Mouse (Mus musculus) MEL (cell line): Measurements from ENCODE around the gene Erich6. TPM values are rescaled to one million over a fixed set of nuclear protein-coding genes. Genes with fewer than 3 reads are reported as not detected.

Experiments
- DNase-seq: peaks from one replicate; pipeline ENCODE4 v3.0.0; 2011; ENCODE audit warnings: low read depth, low spot score
- H3K27ac ChIP-seq: 2 replicates; pipeline ENCODE4 v1.5.1; 2012; ENCODE audit warnings: low read depth, mild to moderate bottlenecking, control low read depth, low read length, moderate library complexity; ENCODE audit not compliant: control insufficient read depth
- H3K27me3 ChIP-seq, 2 experiments: fragments of 150-350 bp in 1 of 2; sonication (generic) in 1 of 2; 2 replicates each; pipeline ENCODE4 v1.6.1; 2012; ENCODE audit warnings: low read length in 2 of 2, mild to moderate bottlenecking in 2 of 2, improper control_type of control experiment in 1 of 2, moderate library complexity in 1 of 2; ENCODE audit not compliant: insufficient read depth in 2 of 2, control insufficient read depth in 1 of 2
- H3K36me3 ChIP-seq, 2 experiments: 2 replicates each; pipeline ENCODE4 v1.6.1; 2012 to 2014; ENCODE audit warnings: low read length in 2 of 2, improper control_type of control experiment in 1 of 2, inconsistent platforms in 1 of 2, mild to moderate bottlenecking in 1 of 2; ENCODE audit not compliant: insufficient read depth in 2 of 2, control insufficient read depth in 1 of 2
- H3K4me1 ChIP-seq, 2 experiments: fragments of 150-350 bp in 1 of 2; sonication (generic) in 1 of 2; 2 replicates each; pipeline ENCODE4 v1.6.1; 2012; ENCODE audit warnings: low read length in 2 of 2, improper control_type of control experiment in 1 of 2, mild to moderate bottlenecking in 1 of 2; ENCODE audit not compliant: insufficient read depth in 2 of 2, control insufficient read depth in 1 of 2
- H3K4me3 ChIP-seq, 2 experiments: fragments of 150-350 bp in 1 of 2; sonication (generic) in 1 of 2; 2 replicates each; pipeline ENCODE4 v1.5.1; 2012; ENCODE audit warnings: low read depth in 2 of 2, low read length in 2 of 2, mild to moderate bottlenecking in 2 of 2, moderate library complexity in 2 of 2, control low read depth in 1 of 2, improper control_type of control experiment in 1 of 2; ENCODE audit not compliant: control insufficient read depth in 1 of 2, insufficient read depth in 1 of 2
- H3K79me2 ChIP-seq: 2 replicates; pipeline ENCODE4 v1.6.1; 2012; ENCODE audit warnings: mild to moderate bottlenecking, low read length, moderate library complexity; ENCODE audit not compliant: control insufficient read depth, poor library complexity, insufficient read depth
- H3K9ac ChIP-seq: 2 replicates; pipeline ENCODE4 v1.6.1; 2012; ENCODE audit warnings: low read depth, mild to moderate bottlenecking, control low read depth, low read length, moderate library complexity; ENCODE audit not compliant: control insufficient read depth, poor library complexity, severe bottlenecking
- H3K9me3 ChIP-seq: fragments of 150-350 bp; sonication (generic); replicated peaks from 2 replicates; pipeline ENCODE4 v1.6.1; 2012; ENCODE audit warnings: mild to moderate bottlenecking, low read length, improper control_type of control experiment, moderate library complexity; ENCODE audit not compliant: insufficient read depth
- CHD2 ChIP-seq: IDR thresholded peaks from 2 replicates; pipeline ENCODE4 v1.6.1; 2011; ENCODE audit warnings: low read length, improper control_type of control experiment
- EP300 ChIP-seq, 2 experiments: IDR thresholded peaks; 2 replicates each; pipeline ENCODE4 v1.6.1; 2011; ENCODE audit warnings: improper control_type of control experiment in 2 of 2, low read length in 2 of 2, low read depth in 1 of 2, mild to moderate bottlenecking in 1 of 2
- JUND ChIP-seq: IDR thresholded peaks from 2 replicates; pipeline ENCODE4 v1.6.1; 2011; ENCODE audit warnings: low read depth, mild to moderate bottlenecking, improper control_type of control experiment, low read length
- MAFK ChIP-seq: IDR thresholded peaks from 2 replicates; pipeline ENCODE4 v1.6.1; 2011; ENCODE audit warnings: low read depth, mild to moderate bottlenecking, low read length, improper control_type of control experiment, borderline replicate concordance
- MAZ ChIP-seq: IDR thresholded peaks from 2 replicates; pipeline ENCODE4 v1.6.1; 2012; ENCODE audit warnings: low read depth, mild to moderate bottlenecking, inconsistent platforms, low read length, improper control_type of control experiment
- MYB ChIP-seq: IDR thresholded peaks from 2 replicates; pipeline ENCODE4 v1.6.1; 2011; ENCODE audit warnings: mild to moderate bottlenecking, low read depth, low read length, improper control_type of control experiment
- NRF1 ChIP-seq: IDR thresholded peaks from 2 replicates; pipeline ENCODE4 v1.6.1; 2014; ENCODE audit warnings: low read depth, mild to moderate bottlenecking, inconsistent platforms, low read length, improper control_type of control experiment, moderate library complexity; ENCODE audit not compliant: poor library complexity, insufficient read depth, severe bottlenecking
- POLR2A ChIP-seq, 2 experiments: IDR thresholded peaks; 2 replicates each; pipeline ENCODE4 v1.6.1; 2011 to 2012; ENCODE audit warnings: low read length in 2 of 2, mild to moderate bottlenecking in 2 of 2, control low read depth in 1 of 2, improper control_type of control experiment in 1 of 2, low read depth in 1 of 2, moderate library complexity in 1 of 2; ENCODE audit not compliant: control insufficient read depth in 1 of 2, insufficient read depth in 1 of 2, poor library complexity in 1 of 2
- POLR2AphosphoS2 ChIP-seq: IDR thresholded peaks from 2 replicates; pipeline ENCODE4 v1.6.1; 2011; ENCODE audit warnings: low read length, improper control_type of control experiment
- SIN3A ChIP-seq: IDR thresholded peaks from 2 replicates; pipeline ENCODE4 v1.6.1; 2012; ENCODE audit warnings: low read length, improper control_type of control experiment, inconsistent platforms
- ZC3H11A ChIP-seq: IDR thresholded peaks from 2 replicates; pipeline ENCODE4 v1.6.1; 2012; ENCODE audit warnings: low read depth, mild to moderate bottlenecking, inconsistent platforms, low read length, improper control_type of control experiment
- ZKSCAN1 ChIP-seq: IDR thresholded peaks from 2 replicates; pipeline ENCODE4 v1.6.1; 2012; ENCODE audit warnings: low read depth, mild to moderate bottlenecking, inconsistent platforms, low read length, improper control_type of control experiment, moderate library complexity
- ZMIZ1 ChIP-seq: IDR thresholded peaks from 2 replicates; pipeline ENCODE4 v1.6.1; 2012; ENCODE audit warnings: low read depth, mild to moderate bottlenecking, inconsistent platforms, low read length, improper control_type of control experiment, moderate library complexity
- polyA plus RNA-seq, 2 experiments: library from polyadenylated mRNA; stranded (reverse) in 1 of 2; unstranded in 1 of 2; fragments of >175 nt in 1 of 2; fragments of >200 nt in 1 of 2; gene quantifications; 2 replicates each; pipeline versions ENCODE4 v1.2.1 to v1.2.4; 2012; ENCODE audit warnings: low replicate concordance in 2 of 2, low read depth in 1 of 2; ENCODE audit not compliant: insufficient read length in 2 of 2, insufficient read depth in 1 of 2, missing spikeins in 1 of 2
- total RNA-seq: library from RNA; depleted of rRNA; stranded (reverse); fragments of 300-350 nt; gene quantifications from 2 replicates; pipeline ENCODE4 v1.2.3, GENCODE M21; 2012

Erich6 gene
- total and polyA plus RNA-seq, 3 experiments = 0.08 TPM; not detected in 2

DNA sequence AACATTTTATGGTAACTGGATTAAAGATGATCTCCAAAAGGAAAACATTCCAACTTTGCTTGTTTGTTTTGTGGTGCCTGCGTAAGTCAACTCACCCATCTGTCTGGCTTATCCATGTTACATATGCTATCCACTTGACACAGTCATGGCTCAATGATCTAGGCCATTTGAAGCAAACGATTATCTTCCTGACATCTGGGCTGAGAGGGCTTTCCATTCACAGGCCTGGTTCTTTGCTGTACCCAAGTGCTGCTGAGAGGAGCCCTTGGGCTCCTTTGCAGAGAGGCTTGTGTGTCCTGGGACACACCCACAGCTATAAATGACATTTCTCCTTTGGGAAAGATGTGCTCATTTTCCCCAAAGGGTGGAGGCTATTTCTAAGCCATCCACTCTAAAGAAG, 41.9 kb upstream of the Erich6 start:
- no peaks in the 10 kb centered on the region for H3K4me1 ChIP-seq

DNA sequence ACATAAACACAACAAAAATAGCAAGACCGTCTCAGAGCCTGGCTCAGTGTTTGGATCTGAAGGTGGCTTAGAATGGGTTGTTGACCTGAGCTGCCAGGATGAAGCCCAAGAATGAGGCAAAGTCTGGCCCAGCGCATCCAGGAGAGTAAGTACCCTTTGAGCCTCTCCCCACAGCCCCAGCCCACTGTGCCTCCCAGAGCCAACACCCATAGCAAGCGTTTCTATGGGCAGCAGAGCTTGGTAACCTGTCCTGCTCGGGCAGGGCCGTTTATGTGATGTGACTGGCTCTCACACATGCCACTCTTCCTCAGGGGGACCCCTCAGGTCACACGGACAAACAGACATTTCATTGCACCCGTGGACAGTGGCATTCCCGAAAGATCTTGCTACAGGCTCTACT, 41.4 kb upstream of the Erich6 start:
- H3K79me2 ChIP-seq = peaks cover 13% of the 10 kb centered on the region
- no peak overlapping the region for H3K9ac ChIP-seq
- no peak overlapping the region for H3K4me3 ChIP-seq
- TF ChIP-seq ZKSCAN1 = no peak
- TF ChIP-seq ZMIZ1 = no peak
- TF ChIP-seq POLR2A (IDR thresholded peaks at IDR 0.05; ENCODE audit: control insufficient read depth in 1 of 2, insufficient read depth in 1 of 2, low read depth in 1 of 2, low read length in 2 of 2, poor library complexity in 1 of 2) = no peak
- TF ChIP-seq MAFK = no peak
- TF ChIP-seq SIN3A = no peak
- TF ChIP-seq NRF1 = no peak
- TF ChIP-seq ZC3H11A = no peak
- TF ChIP-seq, all 39 proteins: peak for 0
- Histone ChIP-seq H3K9me3 (no peaks in the 10 kb centered on the region), H3K27me3 (no peaks in the 10 kb centered on the region), H3K36me3 (peaks cover 0 to 9% of the 10 kb centered on the region in 2 experiments; a peak in 2 of 4 replicates), H3K4me1 (no peaks in the 10 kb centered on the region), H3K27ac (no peak overlapping the region)
- no peak for DNase-seq

More for the DNA sequence above, 41.9 kb upstream of the Erich6 start:
- no peak overlapping the region for H3K9ac ChIP-seq
- DNase-seq = no peak
- H3K27ac ChIP-seq = no peak overlapping the region
- TF ChIP-seq EP300 (IDR thresholded peaks at IDR 0.05; ENCODE audit: low read depth in 1 of 2, low read length in 2 of 2) (no peak), MAZ (no peak)
- TF ChIP-seq, all 39 proteins: peak for 0
- Histone ChIP-seq H3K79me2 (peaks cover 17% of the 10 kb centered on the region), H3K27me3 (no peaks in the 10 kb centered on the region), H3K9me3 (no peaks in the 10 kb centered on the region), H3K4me3 (no peak overlapping the region), H3K36me3 (peaks cover 0 to 9% of the 10 kb centered on the region in 2 experiments; a peak in 2 of 4 replicates)

DNA sequence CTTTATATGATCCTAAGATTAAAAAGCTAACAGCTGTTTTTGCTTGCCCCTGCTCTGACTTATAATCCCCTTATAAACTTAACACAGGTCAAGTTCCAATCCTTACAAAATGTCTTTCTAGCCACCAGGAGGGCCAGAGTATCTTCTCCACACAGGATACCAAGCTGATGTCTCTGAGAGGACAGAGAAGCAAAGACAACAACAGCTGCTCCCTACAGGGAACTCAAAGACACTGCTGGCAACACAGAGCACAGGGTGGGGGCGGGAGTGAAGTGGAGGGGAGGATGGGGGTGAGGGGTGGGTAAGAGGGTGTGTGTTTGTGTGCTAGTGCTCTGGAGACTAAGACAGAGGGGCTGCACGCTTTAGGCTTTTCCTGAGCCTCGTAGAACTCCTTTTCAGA, 40.6 kb upstream of the Erich6 start:
- no peak overlapping the region for H3K4me3 ChIP-seq

More for the DNA sequence above, 40.6 kb upstream of the Erich6 start:
- no peak for DNase-seq
- H3K27ac ChIP-seq = no peak overlapping the region
- H3K27me3 ChIP-seq = no peaks in the 10 kb centered on the region
- no peaks in the 10 kb centered on the region for H3K4me1 ChIP-seq
- peaks cover 0 to 7% of the 10 kb centered on the region in 2 experiments; a peak in 2 of 4 replicates for H3K36me3 ChIP-seq
- H3K9me3 ChIP-seq = no peaks in the 10 kb centered on the region
- H3K79me2 ChIP-seq = peaks cover 7% of the 10 kb centered on the region
- H3K9ac ChIP-seq = no peak overlapping the region
- no peak for TF ChIP-seq POLR2A (IDR thresholded peaks at IDR 0.05; ENCODE audit: control insufficient read depth in 1 of 2, insufficient read depth in 1 of 2, low read depth in 1 of 2, low read length in 2 of 2, poor library complexity in 1 of 2)
- TF ChIP-seq MYB = no peak
- no peak for TF ChIP-seq JUND
- TF ChIP-seq POLR2AphosphoS2 = no peak
- no peak for TF ChIP-seq NRF1
- no peak for TF ChIP-seq CHD2
